Mouse (Mus musculus): ENCODE measurements around the gene Abca1.

Gene Abca1

GRCm38 (mm10) chr4:52986266-52986665 lies 173.4 kb downstream of the Abca1 start:
- DNase-seq = no peak

DNA sequence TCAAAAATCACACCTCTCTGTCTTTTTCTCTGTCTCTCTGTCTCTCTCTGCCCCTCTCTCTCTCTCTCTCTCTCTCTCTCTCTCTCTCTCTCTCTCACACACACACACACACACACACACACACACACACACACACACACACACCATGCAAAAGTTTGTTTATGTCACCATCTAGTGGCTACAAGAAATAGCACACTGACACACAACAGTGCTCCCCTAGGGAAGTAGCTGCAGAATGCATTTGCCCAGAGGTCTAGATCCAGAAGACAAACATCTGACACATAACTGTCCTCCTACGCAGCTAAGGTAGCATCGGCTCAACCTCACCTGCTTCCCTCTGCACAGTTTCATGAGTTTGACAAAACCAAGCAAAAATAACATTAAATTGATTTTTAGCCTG lies 174.5 kb downstream of the Abca1 start:
- DNase-seq = no peak

Data from lung, postnatal 4 days (tissue).